Mouse (Mus musculus): ENCODE data around the gene Fxyd2. TPM values are rescaled to one million over a fixed set of nuclear protein-coding genes. Genes with fewer than 3 reads are reported as not detected.

Gene Fxyd2
- polyA plus RNA-seq, 1 experiment = 0.64 TPM

- H3K9me3 ChIP-seq = peaks cover 5% of the 10 kb centered on the region; the same call in 1 of the 2 replicates
- peaks cover 35% of the 10 kb centered on the region for H3K4me1 ChIP-seq
- TF ChIP-seq FLI1 (IDR thresholded peaks at IDR 0.05; ENCODE audit: low read length) (no peak), GATA1 (IDR thresholded peaks at IDR 0.05; ENCODE audit: borderline replicate concordance, low read length) (no peak)
- no peak overlapping the region for H3K4me3 ChIP-seq (replicated peaks)
- peaks cover 87% of the 10 kb centered on the region for H3K27me3 ChIP-seq (replicated peaks)
- no peaks in the 10 kb centered on the region for H3K36me3 ChIP-seq (replicated peaks; ENCODE audit: low read length)
Observed at GRCm38 (mm10) chr9:45406808-45407207, 7.3 kb downstream of the Fxyd2 start.

DNA sequence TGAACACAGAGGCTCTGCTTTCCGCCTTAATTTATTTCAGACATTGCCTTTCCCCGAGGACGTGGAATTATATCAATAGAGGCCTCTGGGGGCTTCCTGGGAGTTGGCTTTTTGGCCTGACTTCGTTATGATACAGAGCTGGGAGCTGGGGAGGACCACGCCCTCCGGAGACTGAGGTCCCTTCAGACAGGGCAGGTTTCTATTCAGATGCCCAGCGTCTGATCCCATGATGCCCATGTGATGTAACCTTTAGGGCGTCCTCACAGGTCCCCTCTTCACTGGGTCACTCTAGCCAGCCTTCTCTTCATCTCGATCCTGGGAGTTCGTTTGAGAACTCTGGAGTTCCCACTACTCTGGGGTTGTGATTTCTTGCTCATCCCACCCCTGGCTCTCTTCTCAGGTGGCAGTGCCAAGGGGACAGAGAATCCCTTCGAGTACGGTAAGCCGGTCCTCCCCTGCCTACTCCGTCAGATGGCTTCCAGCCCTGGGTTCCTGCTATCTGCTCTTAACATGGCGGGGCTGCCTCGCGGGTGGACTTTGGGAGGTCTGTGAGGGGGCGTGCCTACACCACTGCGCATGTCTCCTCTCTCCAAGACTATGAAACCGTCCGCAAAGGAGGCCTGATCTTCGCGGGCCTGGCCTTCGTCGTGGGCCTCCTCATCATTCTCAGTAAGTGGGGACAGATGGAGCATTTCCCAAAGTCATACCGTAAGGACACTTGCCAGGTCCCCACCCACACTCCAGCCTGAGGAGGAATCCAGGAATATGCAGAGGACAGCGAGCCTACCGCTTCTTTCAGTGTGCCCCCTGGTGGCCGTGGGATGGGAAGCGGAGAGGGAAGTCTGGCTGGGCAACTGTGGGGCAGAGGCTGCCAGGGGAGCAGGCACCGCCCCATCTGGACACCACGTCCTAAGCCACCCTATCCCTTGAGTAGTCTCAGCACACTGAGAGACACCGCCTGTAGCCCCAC is 8.5 kb downstream of the Fxyd2 start:
- peaks cover 77% of the 10 kb centered on the region for H3K27me3 ChIP-seq (replicated peaks)
- H3K9me3 ChIP-seq = peaks cover 5% of the 10 kb centered on the region; the same call in 1 of the 2 replicates
- H3K36me3 ChIP-seq (replicated peaks; ENCODE audit: low read length) = no peaks in the 10 kb centered on the region
- TF ChIP-seq FLI1 (IDR thresholded peaks at IDR 0.05; ENCODE audit: low read length) (no peak), GATA1 (IDR thresholded peaks at IDR 0.05; ENCODE audit: borderline replicate concordance, low read length) (no peak)
- peak overlapping the region; percentile 80 for H3K4me3 ChIP-seq (replicated peaks)
- H3K4me1 ChIP-seq = peaks cover 42% of the 10 kb centered on the region

GRCm38 (mm10) chr9:45410193-45410592 is 10.7 kb downstream of the Fxyd2 start:
- no peak for TF ChIP-seq FLI1 (IDR thresholded peaks at IDR 0.05; ENCODE audit: low read length)
- TF ChIP-seq GATA1 (IDR thresholded peaks at IDR 0.05; ENCODE audit: borderline replicate concordance, low read length) = no peak
- Histone ChIP-seq H3K36me3 (replicated peaks; ENCODE audit: low read length) (no peaks in the 10 kb centered on the region), H3K4me1 (peaks cover 37% of the 10 kb centered on the region), H3K9me3 (peaks cover 5% of the 10 kb centered on the region; the same call in 1 of the 2 replicates), H3K4me3 (replicated peaks) (no peak overlapping the region), H3K27me3 (replicated peaks) (peaks cover 67% of the 10 kb centered on the region)

DNA sequence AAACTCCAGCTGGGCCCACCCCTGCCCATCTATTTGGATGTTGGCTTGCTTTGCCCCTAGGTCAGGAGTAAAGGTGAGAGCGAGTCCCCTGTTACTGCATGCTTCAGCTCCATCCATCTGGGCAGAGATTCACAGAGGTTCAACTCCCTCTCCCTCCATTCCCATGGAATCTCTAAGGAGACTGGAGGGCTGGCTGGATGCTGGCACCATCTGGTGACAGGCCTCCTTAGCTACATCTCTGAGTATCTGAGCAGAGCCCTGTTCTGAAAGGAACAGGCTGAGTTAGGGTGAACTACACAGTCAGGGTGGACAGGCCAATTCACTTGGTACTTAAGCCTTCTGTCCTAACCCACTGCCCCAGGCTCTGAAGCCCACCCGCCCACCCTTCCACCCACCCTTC is 11.1 kb downstream of the Fxyd2 start:
- H3K4me1 ChIP-seq = peaks cover 33% of the 10 kb centered on the region
- no peak for TF ChIP-seq FLI1 (IDR thresholded peaks at IDR 0.05; ENCODE audit: low read length)
- no peak for TF ChIP-seq GATA1 (IDR thresholded peaks at IDR 0.05; ENCODE audit: borderline replicate concordance, low read length)
- H3K36me3 ChIP-seq (replicated peaks; ENCODE audit: low read length) = no peaks in the 10 kb centered on the region
- H3K9me3 ChIP-seq = peaks cover 5% of the 10 kb centered on the region; the same call in 1 of the 2 replicates
- no peak overlapping the region for H3K4me3 ChIP-seq (replicated peaks)
- H3K27me3 ChIP-seq (replicated peaks) = peaks cover 63% of the 10 kb centered on the region

GRCm38 (mm10) chr9:45411111-45411510 is 11.6 kb downstream of the Fxyd2 start:
- Histone ChIP-seq H3K27me3 (replicated peaks) (peaks cover 62% of the 10 kb centered on the region), H3K4me3 (replicated peaks) (no peak overlapping the region), H3K9me3 (peaks cover 5% of the 10 kb centered on the region; the same call in 1 of the 2 replicates), H3K4me1 (peaks cover 33% of the 10 kb centered on the region), H3K36me3 (replicated peaks; ENCODE audit: low read length) (no peaks in the 10 kb centered on the region)
- TF ChIP-seq GATA1 (IDR thresholded peaks at IDR 0.05; ENCODE audit: borderline replicate concordance, low read length) = no peak

DNA sequence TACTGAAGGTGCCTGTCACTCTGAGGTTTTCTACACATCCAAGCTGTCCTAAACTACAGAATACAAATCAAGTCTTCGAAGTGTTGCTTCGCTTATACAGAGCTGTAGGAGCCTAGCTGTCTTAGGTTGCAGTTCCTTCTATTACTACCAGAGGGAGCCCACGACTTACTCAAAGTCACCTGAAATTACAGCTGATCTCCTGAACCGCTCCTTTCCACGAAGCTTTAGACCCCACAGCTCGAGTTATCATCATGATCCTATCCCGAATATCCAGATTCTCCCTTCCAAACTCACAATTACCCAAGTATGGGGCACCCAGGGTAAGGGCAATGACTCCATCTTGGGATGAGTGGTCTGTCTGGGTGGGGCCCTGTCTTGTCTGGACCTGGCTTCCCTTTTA is 12.3 kb downstream of the Fxyd2 start:
- TF ChIP-seq GATA1 (IDR thresholded peaks at IDR 0.05; ENCODE audit: borderline replicate concordance, low read length) (no peak), FLI1 (IDR thresholded peaks at IDR 0.05; ENCODE audit: low read length) (no peak)

DNA sequence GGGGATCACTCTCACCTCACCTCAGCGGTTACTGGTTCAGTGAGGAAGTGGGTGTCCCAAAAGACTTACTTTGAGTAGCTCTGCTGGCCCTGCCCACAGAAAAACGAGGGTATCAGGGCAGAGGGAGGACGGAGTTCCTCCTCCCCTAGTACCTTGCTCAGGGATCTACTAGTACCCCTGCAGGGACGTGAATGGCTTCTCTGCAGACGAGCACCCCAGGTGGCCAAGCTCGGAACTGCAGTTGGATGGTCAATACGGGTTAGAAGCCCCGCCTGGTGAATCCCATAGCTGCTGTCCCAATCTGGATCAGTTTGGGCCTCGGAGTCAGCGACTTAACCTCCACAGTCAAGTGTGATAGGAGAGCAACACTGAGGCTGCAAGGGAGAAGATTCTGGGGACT is 12.8 kb downstream of the Fxyd2 start:
- no peak for TF ChIP-seq GATA1 (IDR thresholded peaks at IDR 0.05; ENCODE audit: borderline replicate concordance, low read length)
- TF ChIP-seq FLI1 (IDR thresholded peaks at IDR 0.05; ENCODE audit: low read length) = no peak
- peaks cover 53% of the 10 kb centered on the region for H3K27me3 ChIP-seq (replicated peaks)

More for the DNA sequence above, 12.3 kb downstream of the Fxyd2 start:
- peaks cover 5% of the 10 kb centered on the region; the same call in 1 of the 2 replicates for H3K9me3 ChIP-seq
- H3K36me3 ChIP-seq (replicated peaks; ENCODE audit: low read length) = no peaks in the 10 kb centered on the region
- peaks cover 40% of the 10 kb centered on the region for H3K4me1 ChIP-seq
- peak overlapping the region; percentile 64 for H3K4me3 ChIP-seq (replicated peaks)
- peaks cover 57% of the 10 kb centered on the region for H3K27me3 ChIP-seq (replicated peaks)

GRCm38 (mm10) chr9:45412700-45413477 is 13.4 kb downstream of the Fxyd2 start:
- peaks cover 52% of the 10 kb centered on the region for H3K27me3 ChIP-seq (replicated peaks)
- H3K4me1 ChIP-seq = peaks cover 40% of the 10 kb centered on the region
- TF ChIP-seq FLI1 (IDR thresholded peaks at IDR 0.05; ENCODE audit: low read length) = no peak
- TF ChIP-seq GATA1 (IDR thresholded peaks at IDR 0.05; ENCODE audit: borderline replicate concordance, low read length) = no peak
- H3K9me3 ChIP-seq = peaks cover 5% of the 10 kb centered on the region; the same call in 1 of the 2 replicates
- no peaks in the 10 kb centered on the region for H3K36me3 ChIP-seq (replicated peaks; ENCODE audit: low read length)
- H3K4me3 ChIP-seq (replicated peaks) = no peak overlapping the region

More for the DNA sequence above, 12.8 kb downstream of the Fxyd2 start:
- Histone ChIP-seq H3K4me1 (peaks cover 40% of the 10 kb centered on the region), H3K9me3 (peaks cover 5% of the 10 kb centered on the region; the same call in 1 of the 2 replicates), H3K36me3 (replicated peaks; ENCODE audit: low read length) (no peaks in the 10 kb centered on the region), H3K4me3 (replicated peaks) (peak overlapping the region; percentile 74)

DNA sequence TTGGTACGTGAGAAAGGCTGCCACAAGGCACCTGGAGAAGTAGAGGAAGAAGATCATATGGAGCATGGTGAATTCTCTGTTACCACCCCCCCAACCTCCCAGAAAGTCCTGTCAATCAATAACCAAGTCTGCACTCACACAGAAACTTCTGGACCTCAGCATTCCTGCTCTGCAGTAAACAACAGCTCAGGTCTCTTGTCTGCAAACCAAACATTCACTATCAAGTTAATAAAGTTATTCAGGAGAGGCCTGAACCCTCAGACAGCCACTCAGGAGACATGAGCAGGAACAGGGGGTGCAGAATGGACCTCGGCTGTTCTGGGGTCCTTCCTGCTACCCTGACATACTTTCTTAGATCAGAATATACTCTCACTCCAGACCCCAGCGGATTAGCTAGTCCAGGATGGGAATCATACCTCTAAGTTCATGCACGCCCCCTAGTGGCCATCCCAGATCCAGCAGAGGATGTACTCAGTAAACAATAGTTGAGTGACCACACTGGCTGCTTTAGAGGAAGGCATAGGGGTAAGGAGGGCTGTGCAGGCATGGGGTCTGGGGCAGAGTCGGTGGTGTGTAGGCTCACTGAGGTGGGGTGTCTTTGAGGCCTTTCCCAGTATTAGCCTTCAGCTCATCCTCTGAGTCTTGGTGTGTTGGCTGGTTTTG is 14.1 kb downstream of the Fxyd2 start:
- no peak for TF ChIP-seq FLI1 (IDR thresholded peaks at IDR 0.05; ENCODE audit: low read length)
- no peak for TF ChIP-seq GATA1 (IDR thresholded peaks at IDR 0.05; ENCODE audit: borderline replicate concordance, low read length)
- H3K9me3 ChIP-seq = peaks cover 5% of the 10 kb centered on the region; the same call in 1 of the 2 replicates
- peaks cover 52% of the 10 kb centered on the region for H3K27me3 ChIP-seq (replicated peaks)
- no peak overlapping the region for H3K4me3 ChIP-seq (replicated peaks)
- no peaks in the 10 kb centered on the region for H3K36me3 ChIP-seq (replicated peaks; ENCODE audit: low read length)
- peaks cover 36% of the 10 kb centered on the region for H3K4me1 ChIP-seq

Data from megakaryocyte, embryonic 14.5 days (primary cell).